Mouse (Mus musculus) liver, embryonic 14.5 days (tissue): ENCODE results near the gene Utrn. TPM values are rescaled to one million over a fixed set of nuclear protein-coding genes. Genes with fewer than 3 reads are reported as not detected.

Experiments
- ATAC-seq: fragments of 200-750 bp; cut with Nextera tagmentation; 2 replicates; pipeline ENCODE4 v1.8.0; 2017; ENCODE audit warnings: moderate number of reproducible peaks, mild to moderate bottlenecking, moderate library complexity; ENCODE audit not compliant: insufficient read depth
- DNase-seq, 3 experiments: peaks; one replicate each; pipeline ENCODE4 v3.0.0-alpha.2; 2012 to 2013; ENCODE audit warnings: low read depth in 3 of 3, low spot score in 3 of 3
- H3K27ac ChIP-seq: fragments of 300-500 bp; sonication (generic); 2 replicates; pipeline ENCODE4 v1.5.1; 2014; ENCODE audit warnings: moderate library complexity, mild to moderate bottlenecking, control low read depth, inconsistent platforms
- H3K27me3 ChIP-seq: fragments of 300-500 bp; sonication (generic); 2 replicates; pipeline ENCODE4 v1.6.1; 2014; ENCODE audit warnings: mild to moderate bottlenecking, low read length, moderate library complexity; ENCODE audit not compliant: control insufficient read depth, insufficient read depth
- H3K36me3 ChIP-seq: fragments of 300-500 bp; sonication (generic); replicated peaks from 2 replicates; pipeline ENCODE4 v1.6.1; 2014; ENCODE audit warnings: low read depth; ENCODE audit not compliant: control insufficient read depth, insufficient read depth
- H3K4me1 ChIP-seq, 2 experiments: fragments of 200-500 bp in 1 of 2; fragments of 300-500 bp in 1 of 2; sonication (generic) in 1 of 2; replicated peaks; 2 replicates each; pipeline ENCODE4 v1.6.1; 2012 to 2014; ENCODE audit warnings: antibody characterized with exemption in 1 of 2, inconsistent platforms in 1 of 2, low read length in 1 of 2; ENCODE audit not compliant: control insufficient read depth in 2 of 2, insufficient read depth in 2 of 2
- H3K4me2 ChIP-seq: fragments of 300-500 bp; sonication (generic); 2 replicates; pipeline ENCODE4 v1.6.1; 2014; ENCODE audit warnings: low read depth, mild to moderate bottlenecking, control low read depth, moderate library complexity
- H3K4me3 ChIP-seq, 2 experiments: fragments of 200-500 bp in 1 of 2; fragments of 300-500 bp in 1 of 2; sonication (generic) in 1 of 2; 2 replicates each; pipeline ENCODE4 v1.5.1; 2012 to 2014; ENCODE audit warnings: low read depth in 2 of 2, low read length in 2 of 2, mild to moderate bottlenecking in 2 of 2, control low read depth in 1 of 2, inconsistent platforms in 1 of 2, moderate library complexity in 1 of 2; ENCODE audit not compliant: insufficient read depth in 1 of 2
- H3K9ac ChIP-seq: fragments of 300-500 bp; sonication (generic); replicated peaks from 2 replicates; pipeline ENCODE4 v1.6.1; 2014; ENCODE audit warnings: mild to moderate bottlenecking, control low read depth, moderate library complexity
- H3K9me3 ChIP-seq: fragments of 300-500 bp; sonication (generic); 2 replicates; pipeline ENCODE4 v1.6.1; 2016; ENCODE audit warnings: low read length, mixed read lengths; ENCODE audit not compliant: control insufficient read depth
- CTCF ChIP-seq: IDR thresholded peaks from 2 replicates; pipeline ENCODE4 v1.5.1; 2016; ENCODE audit warnings: antibody characterized with exemption, low read depth, control low read depth
- EP300 ChIP-seq: IDR thresholded peaks from 2 replicates; pipeline ENCODE4 v1.6.1; 2016; ENCODE audit warnings: antibody characterized with exemption, low read depth
- WGBS: fragments of 180-500 bp; shearing (Covaris S2); extraction: QIAGEN DNeasy Blood & Tissue Kit; methylation state at CpG from one replicate; pipeline ENCODE4 v1.1.7; 2014; ENCODE audit not compliant: insufficient replicate concordance; 5-methylcytosine and 5-hydroxymethylcytosine counted together
- polyA plus RNA-seq, 2 experiments: library from polyadenylated mRNA; depleted of rRNA in 1 of 2; stranded (reverse) in 1 of 2; unstranded in 1 of 2; fragments of >200 nt; fragmentation: Nextera tagmentation in 1 of 2; extraction: Ambion mirVana in 1 of 2; gene quantifications; 2 replicates each; pipeline versions ENCODE4 v1.2.1 to v1.2.3; 2012 to 2014

The Utrn gene
- polyA plus RNA-seq, 2 experiments = 2.7 to 4.4 TPM

DNA sequence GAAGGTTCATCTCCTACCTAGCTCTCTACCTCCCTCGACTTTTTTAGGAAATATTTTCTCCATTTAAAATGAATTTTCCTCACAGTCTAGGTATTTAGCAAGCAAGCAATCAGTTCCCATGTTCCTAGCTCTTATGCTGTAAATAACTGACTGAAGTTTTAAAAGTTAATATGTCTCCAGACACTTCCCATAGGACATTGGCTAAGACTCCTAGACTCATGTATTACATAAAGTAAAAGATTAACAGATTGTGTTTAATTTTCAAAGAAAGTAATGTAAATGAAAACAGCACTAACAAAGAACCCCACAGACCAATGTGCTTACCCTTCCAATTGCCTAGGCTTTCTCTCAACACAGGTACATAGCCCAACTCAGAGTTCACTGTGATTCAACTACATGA is 35.0 kb downstream of the Utrn start:
- TF ChIP-seq EP300 (no peak), CTCF (no peak)
- no peak overlapping the region for H3K4me3 ChIP-seq
- H3K27ac ChIP-seq = no peak overlapping the region
- H3K27me3 ChIP-seq = no peaks in the 10 kb centered on the region
- no peak overlapping the region for H3K9ac ChIP-seq
- no peak for ATAC-seq
- H3K36me3 ChIP-seq = no peaks in the 10 kb centered on the region
- no peaks in the 10 kb centered on the region for H3K9me3 ChIP-seq
- DNase-seq = no peak
- H3K4me2 ChIP-seq = no peak overlapping the region
- 35% methylated on average over 1 of the region's 1 CpGs for WGBS
- peaks cover 0 to 3% of the 10 kb centered on the region in 2 experiments; a peak in 2 of 4 replicates for H3K4me1 ChIP-seq

GRCm38 (mm10) chr10:12832163-12832562 is 37.0 kb downstream of the Utrn start:
- Histone ChIP-seq H3K27ac (no peak overlapping the region), H3K27me3 (no peaks in the 10 kb centered on the region), H3K9ac (no peak overlapping the region), H3K9me3 (no peaks in the 10 kb centered on the region), H3K4me2 (no peak overlapping the region), H3K36me3 (no peaks in the 10 kb centered on the region), H3K4me3 (no peak overlapping the region), H3K4me1 (peaks cover 2 to 4% of the 10 kb centered on the region in 2 experiments; a peak in 2 of 4 replicates)
- DNase-seq (no peak), ATAC-seq (no peak)
- WGBS = 35% methylated on average over 8 of the region's 8 CpGs
- no peak for TF ChIP-seq EP300

DNA sequence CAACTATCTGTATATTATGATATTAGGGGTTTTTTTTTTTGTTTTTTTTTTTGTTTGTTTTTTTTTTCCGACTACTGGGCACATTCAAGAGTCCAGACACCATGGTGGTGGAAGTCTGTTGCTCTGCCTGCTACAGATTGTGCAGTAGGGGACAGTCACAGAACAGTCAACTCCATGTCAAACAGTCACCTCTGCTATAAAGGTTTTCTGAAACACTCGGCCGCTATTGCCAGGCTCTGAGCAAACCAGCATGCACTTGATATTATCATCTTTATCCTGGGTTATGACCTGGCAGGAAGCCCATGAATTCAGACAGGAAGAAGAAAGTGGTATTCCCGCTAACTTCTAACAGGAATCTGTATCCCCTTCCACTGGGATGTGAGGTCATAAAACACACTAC is 41.4 kb downstream of the Utrn start:
- Histone ChIP-seq H3K27ac (no peak overlapping the region), H3K36me3 (no peaks in the 10 kb centered on the region), H3K9ac (no peak overlapping the region), H3K4me3 (no peak overlapping the region), H3K4me1 (peaks cover 2 to 8% of the 10 kb centered on the region in 2 experiments; a peak in 1 of 4 replicates), H3K27me3 (no peaks in the 10 kb centered on the region), H3K9me3 (no peaks in the 10 kb centered on the region), H3K4me2 (no peak overlapping the region)
- no peak for TF ChIP-seq CTCF
- no peak for TF ChIP-seq EP300
- DNase-seq = no peak
- no peak for ATAC-seq
- WGBS = 56% methylated on average over 4 of the region's 4 CpGs

- TF ChIP-seq EP300 (no peak), CTCF (no peak)
- Histone ChIP-seq H3K9me3 (no peaks in the 10 kb centered on the region), H3K4me3 (no peak overlapping the region), H3K27ac (no peak overlapping the region), H3K4me2 (no peak overlapping the region), H3K27me3 (no peaks in the 10 kb centered on the region), H3K36me3 (no peaks in the 10 kb centered on the region), H3K9ac (no peak overlapping the region), H3K4me1 (peaks cover 2 to 8% of the 10 kb centered on the region in 2 experiments; a peak in 1 of 4 replicates)
- WGBS = 65% methylated on average over 3 of the region's 3 CpGs
- DNase-seq (no peak), ATAC-seq (no peak)
Measured at GRCm38 (mm10) chr10:12827306-12827705, 41.9 kb downstream of the Utrn start.

GRCm38 (mm10) chr10:12826760-12827281 is 42.3 kb downstream of the Utrn start:
- Histone ChIP-seq H3K4me2 (no peak overlapping the region), H3K27me3 (no peaks in the 10 kb centered on the region), H3K9ac (no peak overlapping the region), H3K36me3 (no peaks in the 10 kb centered on the region), H3K4me1 (peaks cover 2 to 8% of the 10 kb centered on the region in 2 experiments; a peak in 1 of 4 replicates), H3K27ac (no peak overlapping the region), H3K4me3 (no peak overlapping the region), H3K9me3 (no peaks in the 10 kb centered on the region)
- DNase-seq (no peak), ATAC-seq (peak; percentile 71; the same call in 1 of the 2 replicates)
- 22% methylated on average over 6 of the region's 6 CpGs for WGBS
- TF ChIP-seq CTCF (no peak), EP300 (no peak)
